Mouse (Mus musculus): ENCODE data around the gene Pkp3. TPM values are rescaled to one million over a fixed set of nuclear protein-coding genes. Genes with fewer than 3 reads are reported as not detected.

Gene Pkp3
- polyA plus RNA-seq, 1 experiment from 2014 or later = 14.4 TPM

- WGBS = 15% methylated on average over 9 of the region's 9 CpGs
Observed at GRCm38 (mm10) chr7:141117636-141118035, 39.6 kb downstream of the Pkp3 start, which contains the start of gene Ano9. Ano9 (minus strand) TSS chr7:141117806.

GRCm38 (mm10) chr7:141119487-141119886 lies 41.5 kb downstream of the Pkp3 start:
- WGBS = 72% methylated on average over 3 of the region's 3 CpGs
- Histone ChIP-seq H3K36me3 (ENCODE audit: insufficient read depth, low read length) (no peaks in the 10 kb centered on the region), H3K4me1 (ENCODE audit: insufficient read depth, low read depth, low read length) (no peaks in the 10 kb centered on the region; the same call in 1 of the 2 replicates), H3K9ac (replicated peaks; ENCODE audit: low read depth) (no peak overlapping the region), H3K4me3 (ENCODE audit: low read depth, low read length) (no peak overlapping the region), H3K27ac (ENCODE audit: low read length) (no peak overlapping the region), H3K27me3 (replicated peaks; ENCODE audit: insufficient read depth, low read length) (no peaks in the 10 kb centered on the region), H3K9me3 (ENCODE audit: low read length) (no peaks in the 10 kb centered on the region), H3K4me2 (replicated peaks; ENCODE audit: low read depth, low read length) (no peak overlapping the region)
- TF ChIP-seq EP300 (IDR thresholded peaks at IDR 0.05) (no peak), CTCF (IDR thresholded peaks at IDR 0.05) (no peak)
- DNase-seq (ENCODE audit: low spot score) (no peak), ATAC-seq (no peak)

More at GRCm38 (mm10) chr7:141117636-141118035, 39.6 kb downstream of the Pkp3 start, which contains the start of gene Ano9:
- ATAC-seq (peak; percentile 52), DNase-seq (ENCODE audit: low spot score) (peak; percentile 61)
- TF ChIP-seq CTCF (IDR thresholded peaks at IDR 0.05) = no peak
- TF ChIP-seq EP300 (IDR thresholded peaks at IDR 0.05) = no peak
- H3K36me3 ChIP-seq (ENCODE audit: insufficient read depth, low read length) = no peaks in the 10 kb centered on the region
- no peak within 1 kb of the TSS for H3K27ac ChIP-seq (ENCODE audit: low read length)
- no peaks in the 10 kb centered on the region for H3K9me3 ChIP-seq (ENCODE audit: low read length)
- H3K27me3 ChIP-seq (replicated peaks; ENCODE audit: insufficient read depth, low read length) = no peaks in the 10 kb centered on the region
- H3K4me2 ChIP-seq (replicated peaks; ENCODE audit: low read depth, low read length) = peak within 1 kb of the TSS; percentile 33; the same call in 1 of the 2 replicates
- H3K4me3 ChIP-seq (ENCODE audit: low read depth, low read length) = no peak within 1 kb of the TSS
- no peaks in the 10 kb centered on the region; the same call in 1 of the 2 replicates for H3K4me1 ChIP-seq (ENCODE audit: insufficient read depth, low read depth, low read length)
- no peak within 1 kb of the TSS for H3K9ac ChIP-seq (replicated peaks; ENCODE audit: low read depth)

- H3K36me3 ChIP-seq (ENCODE audit: insufficient read depth, low read length) = no peaks in the 10 kb centered on the region
- no peak for ATAC-seq
- H3K27ac ChIP-seq (ENCODE audit: low read length) = no peak overlapping the region
- no peak overlapping the region for H3K9ac ChIP-seq (replicated peaks; ENCODE audit: low read depth)
- H3K4me1 ChIP-seq (ENCODE audit: insufficient read depth, low read depth, low read length) = no peaks in the 10 kb centered on the region; the same call in 1 of the 2 replicates
- TF ChIP-seq EP300 (IDR thresholded peaks at IDR 0.05) = no peak
- no peak for TF ChIP-seq CTCF (IDR thresholded peaks at IDR 0.05)
- H3K27me3 ChIP-seq (replicated peaks; ENCODE audit: insufficient read depth, low read length) = no peaks in the 10 kb centered on the region
- 78% methylated on average over 3 of the region's 3 CpGs for WGBS
- no peaks in the 10 kb centered on the region for H3K9me3 ChIP-seq (ENCODE audit: low read length)
- DNase-seq (ENCODE audit: low spot score) = no peak
- no peak overlapping the region for H3K4me3 ChIP-seq (ENCODE audit: low read depth, low read length)
- H3K4me2 ChIP-seq (replicated peaks; ENCODE audit: low read depth, low read length) = no peak overlapping the region
Observed at GRCm38 (mm10) chr7:141120605-141121004, 42.6 kb downstream of the Pkp3 start.

- H3K9me3 ChIP-seq (ENCODE audit: low read length) = no peaks in the 10 kb centered on the region
- no peak for ATAC-seq
- H3K27ac ChIP-seq (ENCODE audit: low read length) = no peak overlapping the region
- H3K4me2 ChIP-seq (replicated peaks; ENCODE audit: low read depth, low read length) = no peak overlapping the region
- 76% methylated on average over 5 of the region's 5 CpGs for WGBS
- no peak for DNase-seq (ENCODE audit: low spot score)
- H3K9ac ChIP-seq (replicated peaks; ENCODE audit: low read depth) = no peak overlapping the region
- TF ChIP-seq CTCF (IDR thresholded peaks at IDR 0.05) (peak; percentile 19; the same call in 1 of the 2 replicates), EP300 (IDR thresholded peaks at IDR 0.05) (no peak)
- H3K4me3 ChIP-seq (ENCODE audit: low read depth, low read length) = no peak overlapping the region
- H3K27me3 ChIP-seq (replicated peaks; ENCODE audit: insufficient read depth, low read length) = no peaks in the 10 kb centered on the region
- H3K4me1 ChIP-seq (ENCODE audit: insufficient read depth, low read depth, low read length) = no peaks in the 10 kb centered on the region; the same call in 1 of the 2 replicates
- H3K36me3 ChIP-seq (ENCODE audit: insufficient read depth, low read length) = no peaks in the 10 kb centered on the region
Observed at GRCm38 (mm10) chr7:141121051-141121531, 43.1 kb downstream of the Pkp3 start.

- ATAC-seq = peak; percentile 10; the same call in 1 of the 2 replicates
- TF ChIP-seq EP300 (IDR thresholded peaks at IDR 0.05) (no peak), CTCF (IDR thresholded peaks at IDR 0.05) (no peak)
- H3K9ac ChIP-seq (replicated peaks; ENCODE audit: low read depth) = peak within 1 kb of the TSS; percentile 51
- WGBS = 30% methylated on average over 14 of the region's 14 CpGs
- H3K9me3 ChIP-seq (ENCODE audit: low read length) = no peaks in the 10 kb centered on the region
- peak; percentile 64 for DNase-seq (ENCODE audit: low spot score)
- H3K4me2 ChIP-seq (replicated peaks; ENCODE audit: low read depth, low read length) = peak within 1 kb of the TSS; percentile 69
- H3K4me1 ChIP-seq (ENCODE audit: insufficient read depth, low read depth, low read length) = no peaks in the 10 kb centered on the region; the same call in 1 of the 2 replicates
- no peaks in the 10 kb centered on the region for H3K27me3 ChIP-seq (replicated peaks; ENCODE audit: insufficient read depth, low read length)
- peak within 1 kb of the TSS; percentile 79 for H3K27ac ChIP-seq (ENCODE audit: low read length)
- H3K4me3 ChIP-seq (ENCODE audit: low read depth, low read length) = peak within 1 kb of the TSS; percentile 46
- no peaks in the 10 kb centered on the region for H3K36me3 ChIP-seq (ENCODE audit: insufficient read depth, low read length)
Observed at GRCm38 (mm10) chr7:141122245-141122644, 44.2 kb downstream of the Pkp3 start, which contains the start of gene Ptdss2. Ptdss2 (plus strand) TSS chr7:141122382.

GRCm38 (mm10) chr7:141122689-141123516 lies 44.9 kb downstream of the Pkp3 start:
- 0 out of 2 replicates have a peak, but pooled peaks have one; percentile 14 for TF ChIP-seq CTCF (IDR thresholded peaks at IDR 0.05)
- no peak for TF ChIP-seq EP300 (IDR thresholded peaks at IDR 0.05)
- 1% methylated on average over 29 of the region's 29 CpGs for whole genome bisulfite sequencing
- ATAC-seq (peak; percentile 100), DNase-seq (ENCODE audit: low spot score) (peak; percentile 99)
- Histone ChIP-seq H3K9me3 (ENCODE audit: low read length) (no peaks in the 10 kb centered on the region), H3K27ac (ENCODE audit: low read length) (peak overlapping the region; percentile 79), H3K9ac (replicated peaks; ENCODE audit: low read depth) (peak overlapping the region; percentile 51), H3K4me1 (ENCODE audit: insufficient read depth, low read depth, low read length) (no peaks in the 10 kb centered on the region; the same call in 1 of the 2 replicates), H3K4me2 (replicated peaks; ENCODE audit: low read depth, low read length) (peak overlapping the region; percentile 69), H3K36me3 (ENCODE audit: insufficient read depth, low read length) (no peaks in the 10 kb centered on the region), H3K4me3 (ENCODE audit: low read depth, low read length) (peak overlapping the region; percentile 46), H3K27me3 (replicated peaks; ENCODE audit: insufficient read depth, low read length) (no peaks in the 10 kb centered on the region)
